Mouse (Mus musculus) G1E (cell line): ENCODE measurements around the gene Osbpl9. TPM values are rescaled to one million over a fixed set of nuclear protein-coding genes. Genes with fewer than 3 reads are reported as not detected.

ENCODE experiments used
- ATAC-seq: 2 replicates; pipeline ENCODE4 v1.8.0; 2016; ENCODE audit warnings: mild to moderate bottlenecking; ENCODE audit not compliant: insufficient number of reproducible peaks, poor library complexity, low FRiP score, severe bottlenecking; ENCODE audit errors: extremely low read depth
- DNase-seq: peaks from one replicate; pipeline ENCODE4 v3.0.0; 2012; ENCODE audit warnings: low spot score
- H3K27me3 ChIP-seq: 2 replicates; pipeline ENCODE4 v1.6.1; 2012; ENCODE audit warnings: mild to moderate bottlenecking, low read length, inconsistent platforms; ENCODE audit not compliant: insufficient read depth
- H3K36me3 ChIP-seq: replicated peaks from 2 replicates; pipeline ENCODE3; 2012; ENCODE audit warnings: mild to moderate bottlenecking, inconsistent platforms
- H3K4me1 ChIP-seq: 2 replicates; pipeline ENCODE4 v1.6.1; 2012; ENCODE audit warnings: low read depth, low read length, inconsistent platforms, mixed read lengths; ENCODE audit not compliant: insufficient read depth
- H3K4me3 ChIP-seq: 2 replicates; pipeline ENCODE4 v1.5.1; 2012; ENCODE audit warnings: low read depth, mild to moderate bottlenecking, inconsistent platforms, low read length, moderate library complexity, mixed read lengths
- H3K9me3 ChIP-seq: replicated peaks from 2 replicates; pipeline ENCODE4 v1.6.1; 2012; ENCODE audit warnings: inconsistent platforms
- CTCF ChIP-seq: IDR thresholded peaks from 2 replicates; pipeline ENCODE4 v1.5.1; 2012; ENCODE audit warnings: low read depth, low read length, inconsistent platforms, mixed read lengths
- GATA1 ChIP-seq: IDR thresholded peaks from 2 replicates; pipeline ENCODE4 v1.6.1; 2012; ENCODE audit warnings: borderline replicate concordance, low read length, inconsistent platforms, mixed read lengths
- GATA2 ChIP-seq: IDR thresholded peaks from 2 replicates; pipeline ENCODE4 v1.6.1; 2012; ENCODE audit warnings: low read depth, low read length, inconsistent platforms, borderline replicate concordance
- POLR2AphosphoS5 ChIP-seq: IDR thresholded peaks from 2 replicates; pipeline ENCODE4 v1.6.1; 2012; ENCODE audit warnings: low read depth, low read length, inconsistent platforms; ENCODE audit not compliant: insufficient replicate concordance
- TAL1 ChIP-seq: conservative IDR thresholded peaks from 2 replicates; pipeline ENCODE4 v1.6.1; 2012; ENCODE audit warnings: low read depth, low read length, inconsistent platforms, mixed read lengths
- polyA plus RNA-seq: library from polyadenylated mRNA; stranded (reverse); fragments of >175 nt; gene quantifications from 2 replicates; pipeline ENCODE4 v1.2.3, GENCODE M21; 2012
- total RNA-seq, 2 experiments: library from RNA; stranded (forward) in 1 of 2; stranded (reverse) in 1 of 2; fragments of 200-1000 nt in 1 of 2; fragments of >200 nt in 1 of 2; fragmentation: Nextera tagmentation in 1 of 2; gene quantifications; 2 replicates each; pipeline ENCODE4 v1.2.3; 2014 to 2017

The Osbpl9 gene
- total and polyA plus RNA-seq, 3 experiments: 6.4 to 147 (median 77.9) TPM

GRCm38 (mm10) chr4:109059255-109059821 lies 142.7 kb downstream of the Osbpl9 start:
- TF ChIP-seq GATA1: no peak
- TF ChIP-seq TAL1: no peak
- no peak for TF ChIP-seq GATA2
- no peak for TF ChIP-seq CTCF
- TF ChIP-seq POLR2AphosphoS5: no peak
- Histone ChIP-seq H3K4me1 (0 out of 2 replicates have a peak, but pooled peaks cover 3% of the 10 kb centered on the region), H3K9me3 (no peaks in the 10 kb centered on the region), H3K27me3 (no peaks in the 10 kb centered on the region), H3K4me3 (no peak overlapping the region), H3K36me3 (peaks cover 99% of the 10 kb centered on the region)
- ATAC-seq: no peak
- DNase-seq: no peak

GRCm38 (mm10) chr4:109057640-109058039 lies 144.4 kb downstream of the Osbpl9 start:
- no peak for TF ChIP-seq TAL1
- TF ChIP-seq POLR2AphosphoS5: no peak
- no peak for TF ChIP-seq GATA1
- no peak for TF ChIP-seq GATA2
- TF ChIP-seq CTCF: no peak
- Histone ChIP-seq H3K4me3 (no peak overlapping the region), H3K27me3 (no peaks in the 10 kb centered on the region), H3K36me3 (peaks cover 98% of the 10 kb centered on the region), H3K9me3 (no peaks in the 10 kb centered on the region), H3K4me1 (0 out of 2 replicates have a peak, but pooled peaks cover 3% of the 10 kb centered on the region)
- DNase-seq (no peak), ATAC-seq (no peak)

- Histone ChIP-seq H3K4me1 (no peaks in the 10 kb centered on the region), H3K27me3 (no peaks in the 10 kb centered on the region), H3K4me3 (no peak overlapping the region), H3K36me3 (peaks cover 97% of the 10 kb centered on the region), H3K9me3 (no peaks in the 10 kb centered on the region)
- TF ChIP-seq TAL1 (no peak), CTCF (no peak), POLR2AphosphoS5 (no peak), GATA1 (no peak), GATA2 (no peak)
- DNase-seq: no peak
- ATAC-seq: no peak
Measured at GRCm38 (mm10) chr4:109056351-109056750, 145.7 kb downstream of the Osbpl9 start.

- Histone ChIP-seq H3K4me3 (no peak overlapping the region), H3K4me1 (no peaks in the 10 kb centered on the region), H3K36me3 (peaks cover 97% of the 10 kb centered on the region), H3K27me3 (no peaks in the 10 kb centered on the region), H3K9me3 (no peaks in the 10 kb centered on the region)
- TF ChIP-seq POLR2AphosphoS5 (no peak), TAL1 (no peak), GATA1 (no peak), CTCF (no peak), GATA2 (no peak)
- ATAC-seq (no peak), DNase-seq (no peak)
Measured at GRCm38 (mm10) chr4:109054003-109054402, 148.1 kb downstream of the Osbpl9 start.

- no peak for TF ChIP-seq CTCF
- TF ChIP-seq POLR2AphosphoS5: no peak
- TF ChIP-seq GATA1: no peak
- no peak for TF ChIP-seq GATA2
- TF ChIP-seq TAL1: no peak
- Histone ChIP-seq H3K36me3 (peaks cover 94% of the 10 kb centered on the region), H3K4me1 (no peaks in the 10 kb centered on the region), H3K4me3 (no peak overlapping the region), H3K27me3 (no peaks in the 10 kb centered on the region), H3K9me3 (no peaks in the 10 kb centered on the region)
- DNase-seq (no peak), ATAC-seq (no peak)
Measured at GRCm38 (mm10) chr4:109052282-109052681, 149.8 kb downstream of the Osbpl9 start.

GRCm38 (mm10) chr4:109048258-109048657 lies 153.8 kb downstream of the Osbpl9 start:
- Histone ChIP-seq H3K27me3 (no peaks in the 10 kb centered on the region), H3K4me1 (no peaks in the 10 kb centered on the region), H3K4me3 (no peak overlapping the region), H3K9me3 (no peaks in the 10 kb centered on the region), H3K36me3 (peaks cover 92% of the 10 kb centered on the region)
- DNase-seq (no peak), ATAC-seq (no peak)
- TF ChIP-seq TAL1 (no peak), POLR2AphosphoS5 (no peak), CTCF (no peak), GATA1 (no peak), GATA2 (no peak)
